Mouse (Mus musculus): Measurements from ENCODE around the gene Sdc3. TPM values are rescaled to one million over a fixed set of nuclear protein-coding genes. Genes with fewer than 3 reads are reported as not detected.

Gene Sdc3
- total and polyA plus RNA-seq, 3 experiments: 0.14 to 0.30 TPM; not detected in 1

DNA sequence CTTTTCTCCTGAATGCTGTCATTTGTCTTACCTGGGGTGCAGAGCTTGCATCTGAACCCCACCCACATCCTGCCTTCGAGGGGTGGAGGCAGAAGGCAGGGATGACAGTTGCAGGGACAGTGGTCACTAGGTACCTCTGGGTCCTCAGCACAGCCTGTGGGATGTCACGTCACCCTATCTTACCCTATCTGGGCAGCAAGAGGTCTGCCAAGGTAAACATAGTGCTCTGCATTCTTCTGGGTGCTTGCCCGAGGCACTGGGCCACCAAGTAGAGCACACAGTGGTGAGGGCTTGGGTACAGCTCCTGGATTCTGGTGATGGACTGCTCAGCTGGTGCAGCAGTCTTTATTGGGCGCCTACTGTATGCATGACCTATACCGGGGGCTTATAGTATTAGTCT is 7.2 kb downstream of the Sdc3 start:
- TF ChIP-seq E2F4 (IDR thresholded peaks at IDR 0.05; ENCODE audit: insufficient replicate concordance, low read depth, low read length) (no peak), USF1 (IDR thresholded peaks at IDR 0.05; ENCODE audit: low read depth, low read length) (no peak), POLR2A (IDR thresholded peaks at IDR 0.05; ENCODE audit: low read depth, low read length) (no peak), PAX5 (IDR thresholded peaks at IDR 0.05; ENCODE audit: low read length) (no peak), POLR2AphosphoS2 (IDR thresholded peaks at IDR 0.05; ENCODE audit: low read depth, low read length) (no peak), MYC (IDR thresholded peaks at IDR 0.05; ENCODE audit: low read depth, low read length) (no peak), ZKSCAN1 (IDR thresholded peaks at IDR 0.05; ENCODE audit: borderline replicate concordance, low read depth, low read length) (no peak), ZMIZ1 (IDR thresholded peaks at IDR 0.05; ENCODE audit: low read depth, low read length) (no peak), RAD21 (IDR thresholded peaks at IDR 0.05; ENCODE audit: low read depth, low read length) (no peak), ELF1 (IDR thresholded peaks at IDR 0.05; ENCODE audit: low read depth, low read length) (no peak)
- dilution Hi-C loops (cut with MboI; ENCODE audit: extremely low pct_ligation_motif_present, extremely low pct_unique_long_range_greater_than_20kb, low sequenced_read_pairs): no loop called here

GRCm38 (mm10) chr4:130800147-130800546 is 7.8 kb downstream of the Sdc3 start:
- H3K4me3 ChIP-seq (replicated peaks in 1 of 3; ENCODE audit: low read depth in 2 of 3, low read length in 2 of 3, poor library complexity in 1 of 3): no peak overlapping the region
- H3K79me2 ChIP-seq (replicated peaks; ENCODE audit: control insufficient read depth, extremely low read depth, insufficient read depth, poor library complexity, severe bottlenecking): no peaks in the 10 kb centered on the region
- TF ChIP-seq RCOR1 (conservative IDR thresholded peaks at IDR 0.05; ENCODE audit: low read depth, low read length): no peak
- TF ChIP-seq GABPA (IDR thresholded peaks at IDR 0.05; ENCODE audit: insufficient replicate concordance, low read depth, low read length): no peak
- no peak for TF ChIP-seq KAT2A (IDR thresholded peaks at IDR 0.05; ENCODE audit: insufficient replicate concordance, low read length)
- TF ChIP-seq CHD1 (IDR thresholded peaks at IDR 0.05; ENCODE audit: low read depth, low read length): no peak
- TF ChIP-seq MAFK (IDR thresholded peaks at IDR 0.05; ENCODE audit: insufficient replicate concordance, low read length): no peak
- TF ChIP-seq SMC3 (IDR thresholded peaks at IDR 0.05; ENCODE audit: low read depth, low read length): no peak
- no peak for TF ChIP-seq HCFC1 (IDR thresholded peaks at IDR 0.05; ENCODE audit: low read depth, low read length)
- TF ChIP-seq NELFE (IDR thresholded peaks at IDR 0.05; ENCODE audit: low read depth, low read length): no peak
- TF ChIP-seq ETS1 (conservative IDR thresholded peaks at IDR 0.05; ENCODE audit: low read depth, low read length): no peak
- no peak for TF ChIP-seq UBTF (IDR thresholded peaks at IDR 0.05; ENCODE audit: low read depth, low read length)
- no peak for TF ChIP-seq ZMIZ1 (IDR thresholded peaks at IDR 0.05; ENCODE audit: low read depth, low read length)
- TF ChIP-seq MAZ (IDR thresholded peaks at IDR 0.05; ENCODE audit: low read depth, low read length): no peak
- TF ChIP-seq MEF2A (IDR thresholded peaks at IDR 0.05; ENCODE audit: borderline replicate concordance, low read depth, low read length): no peak
- TF ChIP-seq ELF1 (IDR thresholded peaks at IDR 0.05; ENCODE audit: low read depth, low read length): no peak
- TF ChIP-seq CTCF (conservative IDR thresholded peaks at IDR 0.05 in 1 of 2, IDR thresholded peaks at IDR 0.05 in 1 of 2; ENCODE audit: low read depth in 2 of 2, low read length in 2 of 2): no peak
- no peak for TF ChIP-seq E2F4 (IDR thresholded peaks at IDR 0.05; ENCODE audit: insufficient replicate concordance, low read depth, low read length)
- no peak for TF ChIP-seq EP300 (IDR thresholded peaks at IDR 0.05; ENCODE audit: low read length)
- no peak for TF ChIP-seq MYC (IDR thresholded peaks at IDR 0.05; ENCODE audit: low read depth, low read length)
- H3K36me3 ChIP-seq (replicated peaks in 1 of 2; ENCODE audit: control insufficient read depth in 1 of 2, insufficient read depth in 1 of 2, low read length in 1 of 2): no peaks in the 10 kb centered on the region
- no peaks in the 10 kb centered on the region for H3K9me3 ChIP-seq (replicated peaks; ENCODE audit: low read length)
- no peak for DNase-seq (ENCODE audit: extremely low read depth)
- H3K27me3 ChIP-seq (replicated peaks): peaks cover 52% of the 10 kb centered on the region
- no peak overlapping the region for H3K27ac ChIP-seq (ENCODE audit: insufficient read depth, low read depth)
- dilution Hi-C loops (cut with MboI; ENCODE audit: extremely low pct_ligation_motif_present, extremely low pct_unique_long_range_greater_than_20kb, low sequenced_read_pairs) (no loop called here), in situ Hi-C loops (cut with MboI; ENCODE audit: low pct_ligation_motif_present, low pct_unique_long_range_greater_than_20kb, low sequenced_read_pairs) (no loop called here)
- peaks cover 10 to 18% of the 10 kb centered on the region in 2 experiments for H3K4me1 ChIP-seq (ENCODE audit: control insufficient read depth in 1 of 2, insufficient read depth in 2 of 2)
- H3K4me2 ChIP-seq (ENCODE audit: insufficient read depth, low read depth, poor library complexity, severe bottlenecking): no peak overlapping the region
- H3K9ac ChIP-seq (ENCODE audit: insufficient read depth, low read depth): no peak overlapping the region

More for the DNA sequence above, 7.2 kb downstream of the Sdc3 start:
- Histone ChIP-seq H3K4me1 (ENCODE audit: control insufficient read depth in 1 of 2, insufficient read depth in 2 of 2) (peaks cover 10 to 18% of the 10 kb centered on the region in 2 experiments), H3K9ac (ENCODE audit: insufficient read depth, low read depth) (no peak overlapping the region), H3K4me3 (replicated peaks in 1 of 3; ENCODE audit: low read depth in 2 of 3, low read length in 2 of 3, poor library complexity in 1 of 3) (no peak overlapping the region), H3K79me2 (replicated peaks; ENCODE audit: control insufficient read depth, extremely low read depth, insufficient read depth, poor library complexity, severe bottlenecking) (no peaks in the 10 kb centered on the region), H3K9me3 (replicated peaks; ENCODE audit: low read length) (no peaks in the 10 kb centered on the region), H3K36me3 (replicated peaks in 1 of 2; ENCODE audit: control insufficient read depth in 1 of 2, insufficient read depth in 1 of 2, low read length in 1 of 2) (no peaks in the 10 kb centered on the region), H3K27ac (ENCODE audit: insufficient read depth, low read depth) (no peak overlapping the region), H3K4me2 (ENCODE audit: insufficient read depth, low read depth, poor library complexity, severe bottlenecking) (no peak overlapping the region), H3K27me3 (replicated peaks) (peaks cover 58% of the 10 kb centered on the region)
- DNase-seq (ENCODE audit: extremely low read depth): no peak
- in situ Hi-C loops (cut with MboI; ENCODE audit: low pct_ligation_motif_present, low pct_unique_long_range_greater_than_20kb, low sequenced_read_pairs): no loop called here
